Comparison of ENCODE assay signal across 29 mouse cellular contexts in genomic region chr4:98282275-98282674, GRCm38 (mm10).
DNase-seq lines count a peak whose midpoint lies in the region; ATAC-seq and TF ChIP-seq lines count a peak whose summit lies in the region.
"Had no signal": no experiment of that assay in that cellular context is flagged by ENCODE, and none has a peak within 500 bp of the region (broad histone marks: within the 10 kb centered on the region; RNA-seq: fewer than 3 reads in every experiment).

No protein-coding gene starts in this region.

- no peak for TF ChIP-seq CTCF in MEL (IDR thresholded peaks at IDR 0.05 in 2 of 3, conservative IDR thresholded peaks at IDR 0.05 in 1 of 3; ENCODE audit: control insufficient read depth in 1 of 3, insufficient read depth in 1 of 3, low read depth in 2 of 3, low read length in 3 of 3, poor library complexity in 1 of 3, severe bottlenecking in 1 of 3)

- peaks cover 0 to 4% of the 10 kb centered on the region in 2 experiments; a peak in 2 of 4 replicates for H3K36me3 ChIP-seq in MEL (ENCODE audit: control insufficient read depth in 1 of 2, insufficient read depth in 2 of 2, low read length in 2 of 2)
- H3K36me3 ChIP-seq in hindbrain, embryonic 11.5 days (ENCODE audit: control insufficient read depth, insufficient read depth, low read length): no peaks in the 10 kb centered on the region
- H3K36me3 ChIP-seq: hindbrain, embryonic 10.5 days; limb, embryonic 13.5 days; liver, embryonic 13.5 days; midbrain, embryonic 10.5 days; midbrain, embryonic 15.5 days had no signal

- H3K4me1 ChIP-seq in MEL (ENCODE audit: control insufficient read depth in 1 of 2, insufficient read depth in 2 of 2, low read length in 2 of 2): no peaks in the 10 kb centered on the region; a peak in 1 of 4 replicates
- H3K4me1 ChIP-seq in hindbrain, embryonic 11.5 days (replicated peaks; ENCODE audit: control insufficient read depth, insufficient read depth, low read length): no peaks in the 10 kb centered on the region
- H3K4me1 ChIP-seq: limb, embryonic 13.5 days; liver, embryonic 13.5 days; midbrain, embryonic 10.5 days; midbrain, embryonic 15.5 days had no signal

- 88% methylated on average over 2 of the region's 2 CpGs for WGBS in hindbrain, embryonic 11.5 days

- H3K27me3 ChIP-seq in MEL (ENCODE audit: control insufficient read depth in 1 of 2, insufficient read depth in 2 of 2, low read length in 2 of 2): no peaks in the 10 kb centered on the region
- no peaks in the 10 kb centered on the region for H3K27me3 ChIP-seq in hindbrain, embryonic 11.5 days (ENCODE audit: control insufficient read depth, insufficient read depth, low read length)
- H3K27me3 ChIP-seq: CH12.LX; limb, embryonic 13.5 days; liver, embryonic 13.5 days; midbrain, embryonic 15.5 days had no signal

- H3K27ac ChIP-seq in MEL (ENCODE audit: control insufficient read depth, low read depth, low read length): no peak overlapping the region
- no peak overlapping the region for H3K27ac ChIP-seq in hindbrain, embryonic 11.5 days (ENCODE audit: low read depth, low read length)
- H3K27ac ChIP-seq: hindbrain, embryonic 10.5 days; hindbrain, postnatal 0 days; layer of hippocampus, adult 2 months; limb, embryonic 13.5 days; liver, embryonic 13.5 days; macrophage; midbrain, embryonic 10.5 days; midbrain, embryonic 15.5 days had no signal

- no peaks in the 10 kb centered on the region for H3K9me3 ChIP-seq in MEL (replicated peaks; ENCODE audit: insufficient read depth, low read length)
- no peaks in the 10 kb centered on the region for H3K9me3 ChIP-seq in hindbrain, embryonic 11.5 days (ENCODE audit: control insufficient read depth, low read length)
- H3K9me3 ChIP-seq: hindbrain, embryonic 10.5 days; limb, embryonic 13.5 days; liver, embryonic 13.5 days; midbrain, embryonic 10.5 days; midbrain, embryonic 15.5 days had no signal

- ATAC-seq in hematopoietic stem cell, adult 5-6 weeks (replicated peaks in 1 of 2; ENCODE audit: insufficient read depth in 1 of 2, low FRiP score in 2 of 2, low TSS enrichment in 1 of 2, low read depth in 1 of 2, poor library complexity in 2 of 2, severe bottlenecking in 2 of 2): peak; percentile 77
- 0 out of 2 replicates have a peak, but pooled peaks have one; percentile 40 for ATAC-seq in monocyte, adult 5-6 weeks (replicated peaks; ENCODE audit: insufficient number of reproducible peaks, low FRiP score, low TSS enrichment, poor library complexity, severe bottlenecking)
- ATAC-seq in hindbrain, embryonic 11.5 days (ENCODE audit: low FRiP score): no peak
- ATAC-seq: hindbrain, postnatal 0 days; lung, postnatal 0 days; midbrain, embryonic 15.5 days had no signal

- DNase-seq in 416B (ENCODE audit: low read depth) (peak; percentile 63), MEL (ENCODE audit: low read depth, low spot score) (peak; percentile 37)
- DNase-seq in hindbrain, embryonic 11.5 days (ENCODE audit: low spot score): no peak
- no peak for DNase-seq in embryo, embryonic 10.5 days (ENCODE audit: low spot score)
- no peak for DNase-seq in gastrocnemius, postnatal 4 days (ENCODE audit: low spot score in 2 of 2)
- DNase-seq: adrenal gland, postnatal 25 days; cerebellum, adult 11-12 months; cerebellum, adult 9-11 months; gastrocnemius, postnatal 14 days; heart, adult 18-20 months; kidney, adult 11 months; kidney, postnatal 36 days; liver, embryonic 13.5 days; lung, adult 18-20 months; thymus, postnatal 4 days had no signal

- no peak overlapping the region for H3K9ac ChIP-seq in MEL (ENCODE audit: control insufficient read depth, low read depth, low read length, poor library complexity, severe bottlenecking)
- H3K9ac ChIP-seq in hindbrain, embryonic 11.5 days (ENCODE audit: low read depth, low read length): no peak overlapping the region
- H3K9ac ChIP-seq: limb, embryonic 13.5 days; liver, embryonic 13.5 days; midbrain, embryonic 15.5 days had no signal

- H3K4me2 ChIP-seq in hindbrain, embryonic 11.5 days (replicated peaks; ENCODE audit: low read depth, low read length): no peak overlapping the region
- H3K4me2 ChIP-seq: heart, embryonic 11.5 days; limb, embryonic 13.5 days; liver, embryonic 13.5 days; midbrain, embryonic 15.5 days had no signal

- TF ChIP-seq POLR2A in MEL (IDR thresholded peaks at IDR 0.05; ENCODE audit: control insufficient read depth in 1 of 2, insufficient read depth in 1 of 2, low read depth in 1 of 2, low read length in 2 of 2, poor library complexity in 1 of 2): no peak

- H3K79me2 ChIP-seq in MEL (ENCODE audit: control insufficient read depth, insufficient read depth, low read length, poor library complexity): no peaks in the 10 kb centered on the region

- H3K4me3 ChIP-seq in MEL (ENCODE audit: control insufficient read depth in 1 of 2, insufficient read depth in 1 of 2, low read depth in 2 of 2, low read length in 2 of 2): no peak overlapping the region
- H3K4me3 ChIP-seq in hindbrain, embryonic 11.5 days (ENCODE audit: low read depth, low read length): no peak overlapping the region
- H3K4me3 ChIP-seq: erythroblast, embryonic 14.5 days; hindbrain, embryonic 10.5 days; layer of hippocampus, adult 2 months; limb, embryonic 13.5 days; liver, embryonic 13.5 days; midbrain, embryonic 10.5 days; midbrain, embryonic 15.5 days; myocyte had no signal

- peak in 1 of 2 experiments; percentile 51; a peak in 2 of 4 replicates for TF ChIP-seq EP300 in MEL (IDR thresholded peaks at IDR 0.05; ENCODE audit: low read depth in 1 of 2, low read length in 2 of 2)

- TF ChIP-seq RAD21 in MEL (IDR thresholded peaks at IDR 0.05; ENCODE audit: low read depth, low read length): no peak

TF ChIP-seq in MEL, 35 proteins besides CTCF, POLR2A, EP300 and RAD21:
- TF ChIP-seq MYB (IDR thresholded peaks at IDR 0.05; ENCODE audit: low read depth, low read length) (peak; percentile 43; the same call in 1 of the 2 replicates), MXI1 (IDR thresholded peaks at IDR 0.05; ENCODE audit: low read depth, low read length) (no peak), GATA1 (IDR thresholded peaks at IDR 0.05; ENCODE audit: low read depth, low read length) (peak; percentile 33; the same call in 1 of the 2 replicates)

Comparison
In these comparisons a context has a peak if more than half of its experiments do, and no peak if none do; other contexts are left out.
1. DNase-seq: peak in 416B (single experiment) and MEL (single experiment); none in hindbrain, embryonic 11.5 days (single experiment), embryo, embryonic 10.5 days (single experiment) and gastrocnemius, postnatal 4 days (0 of 2).